Mouse (Mus musculus) midbrain, postnatal 0 days (tissue): Measurements from ENCODE around the gene Tfr2. TPM values are rescaled to one million over a fixed set of nuclear protein-coding genes. Genes with fewer than 3 reads are reported as not detected.

Experiments used
- ATAC-seq: fragments of 200-750 bp; cut with Nextera tagmentation; 2 replicates; pipeline ENCODE4 v1.8.0; 2017; ENCODE audit warnings: moderate number of reproducible peaks, mild to moderate bottlenecking, moderate TSS enrichment, moderate library complexity; ENCODE audit not compliant: low FRiP score
- DNase-seq: peaks from one replicate; pipeline ENCODE4 v3.0.0-alpha.2; 2015; ENCODE audit warnings: low spot score
- H3K27ac ChIP-seq: fragments of 300-500 bp; sonication (generic); 2 replicates; pipeline ENCODE4 v1.5.1; 2014; ENCODE audit warnings: low read depth, mild to moderate bottlenecking, low read length, mixed read lengths
- H3K27me3 ChIP-seq: fragments of 300-500 bp; sonication (generic); 2 replicates; pipeline ENCODE4 v1.6.1; 2014; ENCODE audit warnings: low read length, control low read depth, mixed read lengths; ENCODE audit not compliant: insufficient read depth
- H3K36me3 ChIP-seq: fragments of 300-500 bp; sonication (generic); 2 replicates; pipeline ENCODE4 v1.6.1; 2014; ENCODE audit warnings: low read length, control low read depth, mixed read lengths; ENCODE audit not compliant: insufficient read depth
- H3K4me1 ChIP-seq: fragments of 300-500 bp; sonication (generic); 2 replicates; pipeline ENCODE4 v1.6.1; 2014; ENCODE audit warnings: mild to moderate bottlenecking, control low read depth, antibody characterized with exemption, low read length, mixed read lengths; ENCODE audit not compliant: insufficient read depth
- H3K4me2 ChIP-seq: fragments of 300-500 bp; sonication (generic); 2 replicates; pipeline ENCODE4 v1.6.1; 2014; ENCODE audit warnings: low read depth, mild to moderate bottlenecking, low read length, mixed read lengths; ENCODE audit not compliant: poor library complexity, severe bottlenecking
- H3K4me3 ChIP-seq: fragments of 300-500 bp; sonication (generic); 2 replicates; pipeline ENCODE4 v1.5.1; 2014; ENCODE audit warnings: low read depth, mild to moderate bottlenecking, low read length, moderate library complexity
- H3K9ac ChIP-seq: fragments of 300-500 bp; sonication (generic); replicated peaks from 2 replicates; pipeline ENCODE4 v1.6.1; 2014; ENCODE audit warnings: mild to moderate bottlenecking, low read length, moderate library complexity, mixed read lengths; ENCODE audit not compliant: poor library complexity, severe bottlenecking
- H3K9me3 ChIP-seq: fragments of 300-500 bp; sonication (generic); 2 replicates; pipeline ENCODE4 v1.6.1; 2016; ENCODE audit warnings: low read length, control low read depth
- CTCF ChIP-seq: IDR thresholded peaks from 2 replicates; pipeline ENCODE4 v1.5.1; 2016; ENCODE audit warnings: antibody characterized with exemption, mild to moderate bottlenecking
- WGBS: fragments of 180-500 bp; shearing (Covaris S2); extraction: QIAGEN DNeasy Blood & Tissue Kit; methylation state at CpG from one replicate; pipeline ENCODE4 v1.1.7; 2014; 5-methylcytosine and 5-hydroxymethylcytosine counted together
- microRNA-seq: library from miRNA; unstranded; fragments of <30 nt; microRNA quantifications from one replicate; pipeline ENCODE4, GENCODE M21; 2016; ENCODE audit warnings: borderline number of aligned reads
- polyA plus RNA-seq: library from polyadenylated mRNA; unstranded; fragments of >200 nt; fragmentation: Nextera tagmentation; extraction: Ambion mirVana; gene quantifications from 2 replicates; pipeline ENCODE4 v1.2.1, GENCODE M21; 2015
- total RNA-seq: library from RNA; depleted of rRNA; stranded (reverse); fragments of >200 nt; gene quantifications from 2 replicates; pipeline ENCODE4 v1.2.3, GENCODE M21; 2014; rRNA removed

Gene Tfr2
- total and polyA plus RNA-seq, 2 experiments from 2014 or later, result 21.7 to 29.6 TPM

- Histone ChIP-seq H3K4me3 (no peak overlapping the region), H3K36me3 (peaks cover 16% of the 10 kb centered on the region), H3K27me3 (no peaks in the 10 kb centered on the region), H3K27ac (no peak overlapping the region), H3K4me1 (peaks cover 10% of the 10 kb centered on the region), H3K9me3 (no peaks in the 10 kb centered on the region), H3K4me2 (peak overlapping the region; percentile 2; the same call in 1 of the 2 replicates), H3K9ac (0 out of 2 replicates have a peak overlapping the region, but pooled peaks have one; percentile 14)
- no peak for TF ChIP-seq CTCF
- DNase-seq, result no peak
- ATAC-seq, result no peak
- 39% methylated on average over 3 of the region's 3 CpGs for WGBS
Observed at GRCm38 (mm10) chr5:137630602-137631001, 61.0 kb downstream of the Tfr2 start.

- no peak overlapping the region for H3K4me3 ChIP-seq
- peaks cover 10% of the 10 kb centered on the region for H3K4me1 ChIP-seq
- no peaks in the 10 kb centered on the region for H3K27me3 ChIP-seq
- ATAC-seq, result no peak
- no peak for DNase-seq
- H3K9me3 ChIP-seq, result no peaks in the 10 kb centered on the region
- peaks cover 22% of the 10 kb centered on the region for H3K36me3 ChIP-seq
- H3K4me2 ChIP-seq, result peak overlapping the region; percentile 2; the same call in 1 of the 2 replicates
- H3K9ac ChIP-seq, result 0 out of 2 replicates have a peak overlapping the region, but pooled peaks have one; percentile 13
- 72% methylated on average over 9 of the region's 9 CpGs for WGBS
- no peak for TF ChIP-seq CTCF
- no peak overlapping the region for H3K27ac ChIP-seq
Observed at GRCm38 (mm10) chr5:137631171-137631570, 61.5 kb downstream of the Tfr2 start.

- Histone ChIP-seq H3K27ac (no peak overlapping the region), H3K4me2 (no peak overlapping the region), H3K4me3 (no peak overlapping the region), H3K36me3 (peaks cover 25% of the 10 kb centered on the region), H3K4me1 (peaks cover 10% of the 10 kb centered on the region), H3K9ac (0 out of 2 replicates have a peak overlapping the region, but pooled peaks have one; percentile 13), H3K27me3 (no peaks in the 10 kb centered on the region), H3K9me3 (no peaks in the 10 kb centered on the region)
- TF ChIP-seq CTCF, result no peak
- DNase-seq, result no peak
- 80% methylated on average over 4 of the region's 4 CpGs for WGBS
- no peak for ATAC-seq
Observed at GRCm38 (mm10) chr5:137631591-137631990, 62.0 kb downstream of the Tfr2 start.

GRCm38 (mm10) chr5:137633397-137634084, 63.9 kb downstream of the Tfr2 start:
- no peak overlapping the region for H3K27ac ChIP-seq
- no peak for TF ChIP-seq CTCF
- H3K4me1 ChIP-seq, result peaks cover 10% of the 10 kb centered on the region
- no peaks in the 10 kb centered on the region for H3K9me3 ChIP-seq
- H3K4me2 ChIP-seq, result no peak overlapping the region
- 81% methylated on average over 12 of the region's 12 CpGs for WGBS
- H3K27me3 ChIP-seq, result no peaks in the 10 kb centered on the region
- DNase-seq (no peak), ATAC-seq (no peak)
- H3K9ac ChIP-seq, result no peak overlapping the region
- H3K4me3 ChIP-seq, result no peak overlapping the region
- peaks cover 44% of the 10 kb centered on the region for H3K36me3 ChIP-seq

Small RNA genes within 50 kb of the gene (microRNA-seq; reads per million reads assigned to microRNA genes)
- gene Mir6418, result not detected

Other genes starting within 250 kb of the Tfr2 start
- 28.9 and 30.4 TPM in 2 replicates for gene Slc12a9, start 236.2 kb upstream of the Tfr2 start, total RNA-seq
- gene Slc12a9, start 236.2 kb upstream of the Tfr2 start, polyA plus RNA-seq, result 27.0 and 27.8 TPM in 2 replicates
- gene Ephb4, start 219.7 kb upstream of the Tfr2 start, total RNA-seq, result 14.0 and 16.0 TPM in 2 replicates
- 4.7 and 4.9 TPM in 2 replicates for gene Ephb4, start 219.7 kb upstream of the Tfr2 start, polyA plus RNA-seq
- 0.85 and 0.99 TPM in 2 replicates for gene Zan, start 92.8 kb upstream of the Tfr2 start, total RNA-seq
- gene Zan, start 92.8 kb upstream of the Tfr2 start, polyA plus RNA-seq, result 0.31 and 0.49 TPM in 2 replicates
- gene Pop7, start 67.3 kb upstream of the Tfr2 start, total RNA-seq, result 73.2 and 95.3 TPM in 2 replicates
- 91.5 and 95.6 TPM in 2 replicates for gene Pop7, start 67.3 kb upstream of the Tfr2 start, polyA plus RNA-seq
- gene Gigyf1, start 51.3 kb upstream of the Tfr2 start, total RNA-seq, result 23.6 and 30.8 TPM in 2 replicates
- 16.3 and 17.8 TPM in 2 replicates for gene Gigyf1, start 51.3 kb upstream of the Tfr2 start, polyA plus RNA-seq
- gene Epo, start 36.6 kb upstream of the Tfr2 start, total RNA-seq, result not detected in 2 replicates
- not detected in 2 replicates for gene Epo, start 36.6 kb upstream of the Tfr2 start, polyA plus RNA-seq
- 1,154 and 1,456 TPM in 2 replicates for gene Gnb2, start 36.3 kb upstream of the Tfr2 start, total RNA-seq
- gene Gnb2, start 36.3 kb upstream of the Tfr2 start, polyA plus RNA-seq, result 590 and 632 TPM in 2 replicates
- 248 and 270 TPM in 2 replicates for gene Actl6b, start 16.3 kb upstream of the Tfr2 start, total RNA-seq
- gene Actl6b, start 16.3 kb upstream of the Tfr2 start, polyA plus RNA-seq, result 264 and 287 TPM in 2 replicates
- gene Mospd3, start 31.2 kb downstream of the Tfr2 start, total RNA-seq, result 17.7 and 18.5 TPM in 2 replicates
- gene Mospd3, start 31.2 kb downstream of the Tfr2 start, polyA plus RNA-seq, result 70.5 and 71.3 TPM in 2 replicates
- gene Pcolce, start 43.9 kb downstream of the Tfr2 start, total RNA-seq, result 18.6 and 19.4 TPM in 2 replicates
- 16.7 and 19.6 TPM in 2 replicates for gene Pcolce, start 43.9 kb downstream of the Tfr2 start, polyA plus RNA-seq
- 0.28 TPM in 1 of 2 replicates, not detected in the other for gene Fbxo24, start 59.2 kb downstream of the Tfr2 start, total RNA-seq
- gene Fbxo24, start 59.2 kb downstream of the Tfr2 start, polyA plus RNA-seq, result 0.09 and 0.10 TPM in 2 replicates
- 13.1 and 14.5 TPM in 2 replicates for gene Lrch4, start 59.3 kb downstream of the Tfr2 start, total RNA-seq
- 13.1 and 15.9 TPM in 2 replicates for gene Lrch4, start 59.3 kb downstream of the Tfr2 start, polyA plus RNA-seq
- gene Gm20605, start 59.3 kb downstream of the Tfr2 start, total RNA-seq, result 0.99 and 4.1 TPM in 2 replicates
- 4.4 and 6.5 TPM in 2 replicates for gene Gm20605, start 59.3 kb downstream of the Tfr2 start, polyA plus RNA-seq
- 3.3 and 4.9 TPM in 2 replicates for gene Sap25, start 71.5 kb downstream of the Tfr2 start, total RNA-seq
- 3.2 TPM in 2 replicates for gene Sap25, start 71.5 kb downstream of the Tfr2 start, polyA plus RNA-seq
- gene Irs3, start 75.9 kb downstream of the Tfr2 start, total RNA-seq, result 1.2 TPM in 1 of 2 replicates, not detected in the other
- gene Irs3, start 75.9 kb downstream of the Tfr2 start, polyA plus RNA-seq, result 0.27 and 0.37 TPM in 2 replicates
- 20.4 and 28.1 TPM in 2 replicates for gene Agfg2, start 114.9 kb downstream of the Tfr2 start, total RNA-seq
- 15.5 and 16.9 TPM in 2 replicates for gene Agfg2, start 114.9 kb downstream of the Tfr2 start, polyA plus RNA-seq
- gene Nyap1, start 171.8 kb downstream of the Tfr2 start, total RNA-seq, result 230 and 261 TPM in 2 replicates
- 47.0 and 50.1 TPM in 2 replicates for gene Nyap1, start 171.8 kb downstream of the Tfr2 start, polyA plus RNA-seq
- gene Tsc22d4, start 175.9 kb downstream of the Tfr2 start, total RNA-seq, result 188 and 320 TPM in 2 replicates
- 157 and 179 TPM in 2 replicates for gene Tsc22d4, start 175.9 kb downstream of the Tfr2 start, polyA plus RNA-seq
- 32.5 and 42.1 TPM in 2 replicates for gene Ppp1r35, start 209.0 kb downstream of the Tfr2 start, total RNA-seq
- 38.8 and 47.8 TPM in 2 replicates for gene Ppp1r35, start 209.0 kb downstream of the Tfr2 start, polyA plus RNA-seq
- gene Mepce, start 217.8 kb downstream of the Tfr2 start, total RNA-seq, result 40.8 and 46.0 TPM in 2 replicates
- 16.1 and 17.6 TPM in 2 replicates for gene Mepce, start 217.8 kb downstream of the Tfr2 start, polyA plus RNA-seq
- gene Zcwpw1, start 218.0 kb downstream of the Tfr2 start, total RNA-seq, result 5.8 and 7.7 TPM in 2 replicates
- 9.0 and 9.4 TPM in 2 replicates for gene Zcwpw1, start 218.0 kb downstream of the Tfr2 start, polyA plus RNA-seq